Mouse (Mus musculus): ENCODE results near the gene Wrap73.

- no peak for TF ChIP-seq POLR2A (IDR thresholded peaks at IDR 0.05; ENCODE audit: control insufficient read depth, low read depth, low read length)
- no peak for TF ChIP-seq CTCF (IDR thresholded peaks at IDR 0.05; ENCODE audit: control insufficient read depth, insufficient read depth, insufficient replicate concordance, low read depth, low read length)
Measured at GRCm38 (mm10) chr4:154171931-154172604, 29.9 kb downstream of the Wrap73 start.

Data from testis, adult 2 months (tissue).